Mouse (Mus musculus): ENCODE data around the gene Lsm10.

The Lsm10 gene

GRCm38 (mm10) chr4:126096464-126097111, at the start of gene Lsm10:
Gene Lsm10 (plus strand): TSS chr4:126096623.
- in situ Hi-C loops (cut with MseI, MboI): no loop called here

DNA sequence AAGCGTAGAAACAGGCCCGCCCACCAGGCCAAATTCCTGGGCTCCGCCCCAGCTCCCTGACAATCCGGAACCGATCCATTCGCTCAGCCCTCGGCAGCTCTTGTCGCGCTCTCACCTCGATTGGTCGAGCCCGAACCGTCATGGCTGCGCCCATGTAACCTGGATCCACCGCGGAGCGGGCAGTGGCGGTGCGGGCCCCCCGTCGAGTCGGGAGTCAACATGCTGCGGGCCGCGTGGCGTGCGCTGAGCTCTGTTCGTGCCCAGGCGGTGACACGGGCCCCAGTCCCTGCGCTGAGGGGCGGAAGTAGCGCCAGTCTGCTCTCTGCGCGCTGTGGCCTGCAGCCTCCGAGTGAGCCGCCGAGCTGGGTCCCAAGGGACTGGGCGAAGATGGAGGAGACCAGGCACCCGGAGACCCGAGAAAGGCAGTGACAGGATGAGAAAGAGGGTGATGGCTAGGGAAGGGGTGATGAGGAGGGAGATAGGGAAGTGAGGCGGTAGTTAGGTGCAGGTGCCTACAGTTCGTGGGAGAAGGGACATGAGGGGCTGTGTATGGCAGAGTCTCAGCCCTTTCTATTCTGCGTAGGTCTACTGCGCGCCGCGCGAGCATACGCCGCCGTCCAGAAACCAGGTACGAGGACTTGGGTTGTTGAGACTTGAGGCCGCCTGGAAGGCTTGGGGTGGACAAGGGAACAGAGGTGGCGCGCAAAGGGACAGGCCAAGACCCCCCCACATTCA, 49.4 kb upstream of the Lsm10 start, which contains the start of gene Mrps15:
Gene Mrps15 (plus strand): TSS at position 75 of the 735 bp plus-strand sequence.
- in situ Hi-C loops (cut with MseI, MboI): no loop called here

DNA sequence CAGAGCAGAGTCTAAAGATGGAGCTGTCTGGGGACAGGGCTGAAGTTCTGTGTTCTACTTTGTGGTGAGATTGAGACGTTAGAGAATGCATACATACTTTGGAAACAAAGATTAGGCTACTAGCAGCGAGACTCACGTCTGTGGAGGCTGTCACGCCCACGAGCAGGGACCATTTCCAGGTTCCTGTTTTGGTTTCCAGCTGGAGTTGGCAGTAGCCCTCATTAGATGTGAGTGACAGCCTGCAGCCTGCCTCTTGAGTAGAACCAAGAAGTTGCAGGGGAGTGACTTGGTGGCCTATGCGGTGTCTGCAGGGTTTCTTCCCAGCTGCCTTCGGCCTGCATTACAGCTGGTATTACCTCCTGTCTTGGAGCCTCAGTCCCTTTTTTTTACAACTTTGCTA, 44.8 kb upstream of the Lsm10 start:
- in situ Hi-C loops (cut with MseI, MboI): no loop called here

- in situ Hi-C loops (cut with MseI, MboI): no loop called here
Measured at GRCm38 (mm10) chr4:126057207-126058133, 39.0 kb upstream of the Lsm10 start.

DNA sequence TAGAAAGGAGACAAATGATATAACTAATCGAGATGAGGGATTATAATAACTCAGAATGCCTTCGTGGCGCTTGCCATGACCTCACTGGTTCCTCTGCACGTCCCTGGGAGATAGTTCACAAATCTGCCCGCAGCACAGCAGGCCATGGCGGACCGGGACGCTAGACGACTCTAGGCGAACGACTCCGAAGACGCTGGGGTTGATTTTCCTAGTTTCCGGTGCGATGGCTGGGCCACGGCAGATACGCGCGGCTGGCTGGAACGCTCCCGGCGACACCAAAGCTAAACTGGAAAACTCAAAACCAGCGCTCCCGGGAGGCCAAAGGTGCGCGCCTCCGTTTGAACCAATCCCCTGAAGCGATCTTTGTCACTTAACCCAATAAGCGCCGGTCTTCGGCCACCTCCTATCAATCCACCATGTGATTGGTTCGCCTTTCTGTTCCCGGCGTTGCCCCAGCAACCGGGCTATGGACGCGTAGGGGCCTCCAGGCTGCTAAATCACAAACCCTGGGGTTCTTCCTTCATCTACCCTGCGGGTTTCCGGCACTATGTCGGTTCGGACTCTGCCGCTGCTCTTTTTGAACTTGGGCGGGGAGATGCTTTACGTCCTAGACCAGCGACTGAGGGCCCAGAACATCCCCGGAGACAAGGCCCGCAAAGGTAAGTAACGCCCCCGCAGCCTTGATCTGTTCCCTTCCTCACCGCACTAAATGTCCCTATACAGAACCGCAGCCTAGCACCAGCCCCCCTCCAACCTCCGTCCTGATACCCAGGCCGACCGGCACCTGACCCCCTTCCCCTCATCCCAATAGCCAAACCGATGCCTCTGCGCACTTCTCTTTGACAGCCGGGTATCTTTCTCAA, 38.1 kb upstream of the Lsm10 start, which contains the start of gene Oscp1:
Gene Oscp1 (plus strand): TSS at position 432 of the 863 bp plus-strand sequence.
- in situ Hi-C loops (cut with MseI, MboI): no loop called here

DNA sequence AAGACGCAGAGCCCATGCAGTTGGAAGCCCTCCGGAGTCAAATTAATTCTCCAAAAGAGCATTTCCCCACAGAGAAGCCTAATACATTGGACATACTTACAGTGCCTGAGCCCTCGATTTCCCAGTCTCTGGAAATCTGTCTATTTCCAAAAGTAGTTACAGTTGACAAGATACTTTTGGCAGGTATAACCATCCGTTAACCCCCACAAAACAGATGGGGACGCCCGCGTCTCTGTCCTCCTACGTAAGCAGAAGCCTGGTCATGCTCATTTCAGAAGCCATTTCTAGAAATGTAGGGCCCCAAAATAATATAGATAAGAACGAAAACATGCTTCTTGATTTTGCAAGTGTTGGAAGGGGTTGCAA, 37.4 kb upstream of the Lsm10 start:
- in situ Hi-C loops (cut with MseI, MboI): no loop called here

DNA sequence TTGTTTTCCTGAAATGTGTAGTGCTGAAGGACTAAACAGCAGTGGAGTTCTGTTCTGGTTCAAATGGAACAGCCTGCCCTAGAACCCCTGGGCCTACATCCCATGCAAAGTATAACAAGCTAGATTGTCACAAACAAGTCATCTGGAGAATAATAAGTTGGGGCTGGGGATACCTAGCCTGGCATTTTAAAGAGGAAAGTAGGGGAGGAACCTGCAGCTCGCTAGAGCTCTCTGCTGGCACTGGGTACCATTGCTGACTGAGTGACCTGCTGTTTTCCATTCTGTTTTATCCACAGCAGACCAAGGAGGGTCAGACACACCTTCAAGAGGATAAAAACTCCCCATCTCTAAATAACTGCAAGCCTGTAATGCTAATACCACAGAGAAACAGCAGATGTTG, 33.6 kb upstream of the Lsm10 start:
- in situ Hi-C loops (cut with MseI, MboI): no loop called here

GRCm38 (mm10) chr4:126065241-126065640, 31.2 kb upstream of the Lsm10 start:
- in situ Hi-C loops (cut with MseI, MboI): no loop called here

- in situ Hi-C loops (cut with MseI, MboI): no loop called here
Measured at GRCm38 (mm10) chr4:126067401-126068077, 28.9 kb upstream of the Lsm10 start.

DNA sequence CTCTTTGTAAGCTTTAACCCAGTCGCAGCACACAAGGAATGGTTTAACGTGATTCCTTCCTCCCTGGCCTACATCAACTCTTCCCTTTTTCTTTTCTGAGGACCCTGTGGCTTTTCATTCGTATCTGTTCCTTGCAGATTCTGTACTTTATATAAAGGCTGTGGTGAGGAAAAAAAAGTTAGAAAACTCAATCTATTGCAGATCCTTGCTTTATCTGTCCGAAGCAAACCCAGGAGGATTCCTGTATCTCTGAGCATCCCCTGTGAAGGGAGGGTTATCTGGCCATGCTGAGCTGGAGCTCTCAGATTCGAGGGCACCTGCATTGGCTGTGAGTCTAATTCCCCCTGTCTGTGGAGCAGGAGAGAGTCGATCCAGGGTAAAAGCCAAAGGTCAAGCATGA, 27.6 kb upstream of the Lsm10 start:
- in situ Hi-C loops (cut with MseI, MboI): no loop called here

DNA sequence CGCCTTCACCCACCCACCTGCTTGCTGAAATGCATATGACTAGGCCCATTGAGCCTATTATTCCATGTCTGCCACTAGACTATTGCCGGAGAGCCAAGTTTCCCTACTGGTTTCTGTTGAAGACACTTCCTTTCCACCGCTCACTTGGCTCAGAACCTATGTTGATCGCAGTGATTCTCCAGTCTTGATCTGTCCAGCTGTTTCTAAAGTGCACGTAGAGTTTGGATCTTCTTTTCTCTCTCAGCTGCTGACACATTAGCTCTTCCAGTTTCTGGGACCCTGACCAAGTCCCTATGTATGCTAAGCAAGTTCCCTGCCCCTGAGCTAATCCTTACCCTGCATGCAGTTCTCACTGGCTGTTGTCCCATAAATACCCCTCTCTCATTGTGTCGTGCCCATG, 18.6 kb upstream of the Lsm10 start:
- in situ Hi-C loops (cut with MseI, MboI): no loop called here

DNA sequence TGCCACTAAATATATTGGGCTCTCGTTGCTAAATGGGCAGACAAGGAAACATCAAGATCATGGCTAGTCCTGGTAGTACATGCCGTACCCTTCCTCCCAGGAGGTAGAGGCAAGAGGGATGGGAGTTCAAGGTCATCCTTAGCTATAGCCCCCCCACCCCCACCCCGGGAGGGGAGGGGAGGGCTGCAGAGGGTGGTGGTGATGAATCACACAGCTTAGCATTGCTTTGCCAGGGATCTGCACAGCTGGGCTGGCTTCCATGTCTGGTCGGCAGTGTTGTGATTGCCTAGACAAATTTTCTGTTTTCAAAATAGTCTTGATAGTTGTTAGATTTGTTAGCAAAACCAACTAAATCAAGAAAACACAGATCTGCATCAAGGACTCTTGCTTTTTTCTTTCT, 17.2 kb upstream of the Lsm10 start:
- in situ Hi-C loops (cut with MseI, MboI): no loop called here

GRCm38 (mm10) chr4:126081601-126082000, 14.8 kb upstream of the Lsm10 start:
- in situ Hi-C loops (cut with MseI, MboI): no loop called here

- in situ Hi-C loops (cut with MseI, MboI): no loop called here
Measured at GRCm38 (mm10) chr4:126083021-126083420, 13.4 kb upstream of the Lsm10 start.

DNA sequence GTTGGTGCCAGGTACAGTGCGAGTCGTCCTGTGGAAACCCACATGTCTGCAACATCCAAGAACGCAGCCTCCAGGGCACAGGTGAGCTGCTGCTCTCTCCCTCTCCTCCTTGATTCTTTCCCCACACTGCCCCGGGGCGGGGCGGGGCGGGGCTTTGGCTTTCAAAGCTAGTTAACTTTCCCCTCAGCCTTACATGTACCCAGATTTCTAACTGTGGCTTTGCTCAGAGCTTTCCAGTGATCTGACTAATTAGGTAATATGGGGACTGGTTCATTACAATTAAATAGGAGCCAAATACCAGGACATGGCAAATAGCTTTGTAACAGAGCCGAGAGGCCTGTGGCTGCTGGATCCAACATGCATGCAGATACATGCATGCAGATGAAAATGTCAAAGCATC, 12.0 kb upstream of the Lsm10 start:
- in situ Hi-C loops (cut with MseI, MboI): no loop called here

GRCm38 (mm10) chr4:126085996-126086576, 10.3 kb upstream of the Lsm10 start:
- in situ Hi-C loops (cut with MseI, MboI): no loop called here

- in situ Hi-C loops (cut with MseI, MboI): no loop called here
Measured at GRCm38 (mm10) chr4:126090101-126090847, 6.1 kb upstream of the Lsm10 start.

DNA sequence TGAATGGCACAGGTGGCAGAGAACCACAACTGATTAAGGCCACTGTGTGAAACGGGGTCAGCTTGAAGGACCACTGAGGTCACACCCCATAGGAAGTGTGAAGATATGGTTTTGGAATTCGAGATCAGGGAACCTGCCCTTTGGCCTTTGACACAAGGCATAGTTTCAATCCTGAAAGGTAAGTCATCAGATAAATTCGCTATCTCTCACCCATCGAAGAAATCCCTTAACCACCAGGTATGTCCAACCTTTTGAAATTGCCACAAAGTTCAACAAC, 5.6 kb upstream of the Lsm10 start:
- in situ Hi-C loops (cut with MseI, MboI): no loop called here

DNA sequence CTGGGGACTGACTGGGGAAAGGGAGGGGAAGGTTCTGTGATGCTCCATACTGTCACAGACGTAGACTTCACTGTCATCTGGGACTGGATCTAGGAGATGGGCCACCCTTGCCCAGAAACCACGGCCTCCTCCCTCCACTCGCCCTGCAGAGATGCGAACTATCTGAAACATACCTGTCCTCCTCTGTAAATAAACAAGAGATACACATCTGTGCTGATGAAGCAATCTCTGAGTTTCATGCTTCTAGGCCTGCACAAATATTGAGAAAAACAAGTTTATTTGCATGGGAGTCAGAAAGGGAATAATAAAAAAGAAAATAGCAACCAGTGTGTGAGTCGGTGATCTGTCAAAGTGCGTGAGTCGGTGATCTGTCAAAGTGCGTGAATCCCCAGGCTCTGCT, 4.5 kb upstream of the Lsm10 start:
- in situ Hi-C loops (cut with MseI, MboI): no loop called here

Measured in mouse trophoblast stem cell (cell line).